Mouse (Mus musculus) MEL (cell line): ENCODE results near the gene Strc.

ENCODE experiments used
- CTCF ChIP-seq, 3 experiments: IDR thresholded peaks in 2 of 3; conservative IDR thresholded peaks in 1 of 3; 2 replicates each; pipeline ENCODE4 v1.5.1; 2011 to 2012; ENCODE audit warnings: low read length in 3 of 3, low read depth in 2 of 3, mild to moderate bottlenecking in 2 of 3, improper control_type of control experiment in 1 of 3, inconsistent platforms in 1 of 3, mixed read lengths in 1 of 3, moderate library complexity in 1 of 3; ENCODE audit not compliant: control insufficient read depth in 1 of 3, insufficient read depth in 1 of 3, poor library complexity in 1 of 3, severe bottlenecking in 1 of 3
- EP300 ChIP-seq, 2 experiments: IDR thresholded peaks; 2 replicates each; pipeline ENCODE4 v1.6.1; 2011; ENCODE audit warnings: improper control_type of control experiment in 2 of 2, low read length in 2 of 2, low read depth in 1 of 2, mild to moderate bottlenecking in 1 of 2
- KAT2A ChIP-seq: conservative IDR thresholded peaks from 2 replicates; pipeline ENCODE4 v1.6.1; 2012; ENCODE audit warnings: low read depth, low read length, improper control_type of control experiment, inconsistent platforms
- NELFE ChIP-seq: IDR thresholded peaks from 2 replicates; pipeline ENCODE4 v1.6.1; 2011; ENCODE audit warnings: low read depth, low read length, improper control_type of control experiment
- POLR2A ChIP-seq, 2 experiments: IDR thresholded peaks; 2 replicates each; pipeline ENCODE4 v1.6.1; 2011 to 2012; ENCODE audit warnings: low read length in 2 of 2, mild to moderate bottlenecking in 2 of 2, control low read depth in 1 of 2, improper control_type of control experiment in 1 of 2, low read depth in 1 of 2, moderate library complexity in 1 of 2; ENCODE audit not compliant: control insufficient read depth in 1 of 2, insufficient read depth in 1 of 2, poor library complexity in 1 of 2
- USF1 ChIP-seq: IDR thresholded peaks from 2 replicates; pipeline ENCODE4 v1.6.1; 2014; ENCODE audit warnings: low read depth, mild to moderate bottlenecking, inconsistent platforms, low read length, improper control_type of control experiment, moderate library complexity
- USF2 ChIP-seq, 2 experiments: IDR thresholded peaks; 2 replicates each; pipeline ENCODE4 v1.6.1; 2011 to 2012; ENCODE audit warnings: improper control_type of control experiment in 2 of 2, low read length in 2 of 2, borderline replicate concordance in 1 of 2, inconsistent platforms in 1 of 2, low read depth in 1 of 2, mild to moderate bottlenecking in 1 of 2; ENCODE audit not compliant: insufficient read depth in 1 of 2
- ZNF384 ChIP-seq: IDR thresholded peaks from 2 replicates; pipeline ENCODE4 v1.6.1; 2012; ENCODE audit warnings: low read depth, mild to moderate bottlenecking, inconsistent platforms, low read length, improper control_type of control experiment

GRCm38 (mm10) chr2:121396624-121397023, 9.7 kb upstream of the Strc start:
- no peak for TF ChIP-seq USF2 (IDR thresholded peaks at IDR 0.05; ENCODE audit: borderline replicate concordance in 1 of 2, insufficient read depth in 1 of 2, low read depth in 1 of 2, low read length in 2 of 2)
- no peak for TF ChIP-seq NELFE
- TF ChIP-seq POLR2A (IDR thresholded peaks at IDR 0.05; ENCODE audit: control insufficient read depth in 1 of 2, insufficient read depth in 1 of 2, low read depth in 1 of 2, low read length in 2 of 2, poor library complexity in 1 of 2): no peak
- peak; percentile 60 to 84 (median 76) for TF ChIP-seq CTCF (IDR thresholded peaks at IDR 0.05 in 2 of 3, conservative IDR thresholded peaks at IDR 0.05 in 1 of 3; ENCODE audit: control insufficient read depth in 1 of 3, insufficient read depth in 1 of 3, low read depth in 2 of 3, low read length in 3 of 3, poor library complexity in 1 of 3, severe bottlenecking in 1 of 3)
- TF ChIP-seq EP300 (IDR thresholded peaks at IDR 0.05; ENCODE audit: low read depth in 1 of 2, low read length in 2 of 2): no peak
- no peak for TF ChIP-seq ZNF384
- TF ChIP-seq KAT2A: no peak
- TF ChIP-seq USF1: no peak
